Mouse (Mus musculus): ENCODE data around the gene Vrk3.

The Vrk3 gene

DNA sequence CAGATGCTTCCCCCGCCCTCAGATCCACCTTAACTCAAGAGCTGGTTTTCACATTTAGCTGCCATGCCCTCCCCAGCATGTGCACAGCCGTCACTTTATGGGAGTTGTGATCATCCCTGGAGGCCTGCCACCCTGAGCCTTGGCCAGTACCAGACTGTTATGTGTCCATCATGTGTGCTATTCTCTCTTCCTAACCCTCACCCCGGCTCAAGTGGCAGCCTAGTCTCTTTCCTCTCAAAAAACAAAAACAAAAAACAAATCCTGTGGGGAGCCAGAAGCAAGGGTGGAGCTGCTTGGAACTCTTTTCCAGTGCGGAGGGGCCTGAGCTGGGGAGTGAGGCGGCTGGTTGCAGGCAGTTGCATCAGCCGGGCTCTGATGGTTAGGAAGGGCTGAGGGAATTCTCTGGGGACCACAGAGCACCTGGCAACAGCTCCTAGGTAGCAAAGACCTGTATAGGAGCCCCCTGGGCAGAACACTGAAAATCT, 70.6 kb downstream of the Vrk3 start:
- DNase-seq (ENCODE audit: low spot score): peak; percentile 67

DNA sequence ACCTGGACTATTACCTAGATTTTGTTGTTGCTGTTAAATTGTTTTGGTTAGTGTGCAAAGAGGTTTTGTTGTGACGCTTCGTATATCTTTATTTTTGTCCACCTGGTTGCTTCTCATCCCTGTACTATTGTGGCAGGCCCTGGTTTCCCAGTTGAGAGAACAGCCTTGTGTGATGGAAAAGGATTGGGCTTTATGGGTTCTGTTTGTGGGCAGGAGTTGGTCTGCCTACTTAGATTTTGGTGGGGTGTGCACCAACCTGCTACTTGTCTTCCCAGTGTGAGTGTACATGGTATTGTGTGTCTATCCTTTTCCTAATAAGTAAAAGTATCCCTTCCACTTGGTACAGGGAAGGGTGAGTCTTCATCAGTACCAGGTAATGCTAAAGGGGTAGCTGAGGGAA, 71.2 kb downstream of the Vrk3 start:
- no peak for DNase-seq (ENCODE audit: low spot score)

DNA sequence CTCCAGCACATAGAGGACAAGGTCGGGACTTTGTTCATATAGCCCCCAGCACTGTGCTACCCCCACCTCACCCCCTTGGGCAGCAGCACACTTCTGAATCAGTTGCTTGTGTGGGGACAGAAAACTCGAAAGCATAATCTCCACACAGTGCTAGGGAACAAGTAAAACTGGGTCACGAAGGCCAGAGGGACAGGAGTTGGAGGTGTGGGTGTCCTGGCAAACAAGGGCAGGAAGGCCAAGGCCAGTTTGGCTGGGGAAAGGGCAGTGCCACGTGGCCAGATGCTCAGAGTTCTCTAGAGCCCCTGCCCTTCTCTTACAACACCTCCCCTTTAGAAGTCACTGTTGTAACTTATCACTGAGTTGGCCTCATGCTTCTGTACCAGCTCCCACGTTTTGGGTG, 71.7 kb downstream of the Vrk3 start:
- no peak for DNase-seq (ENCODE audit: low spot score)

DNA sequence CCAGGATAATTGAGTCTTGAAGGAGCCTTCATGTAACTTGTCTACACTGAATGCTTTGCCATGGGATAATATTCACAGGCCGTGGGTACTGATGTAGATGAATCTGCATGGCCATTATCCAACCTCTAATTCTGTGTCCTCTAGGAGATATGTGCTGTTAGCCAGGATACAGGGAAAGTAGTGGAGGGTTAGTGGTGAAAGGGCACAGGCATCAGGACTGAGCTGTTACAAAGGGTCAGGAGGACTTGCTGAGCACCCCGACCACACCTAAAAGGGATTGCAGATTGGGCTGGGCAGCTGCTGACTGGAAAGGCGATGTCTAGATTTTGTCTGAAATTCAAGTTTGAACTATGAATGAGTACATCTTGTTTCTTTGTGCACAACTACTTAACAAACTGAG, 72.3 kb downstream of the Vrk3 start:
- DNase-seq (ENCODE audit: low spot score): no peak

DNA sequence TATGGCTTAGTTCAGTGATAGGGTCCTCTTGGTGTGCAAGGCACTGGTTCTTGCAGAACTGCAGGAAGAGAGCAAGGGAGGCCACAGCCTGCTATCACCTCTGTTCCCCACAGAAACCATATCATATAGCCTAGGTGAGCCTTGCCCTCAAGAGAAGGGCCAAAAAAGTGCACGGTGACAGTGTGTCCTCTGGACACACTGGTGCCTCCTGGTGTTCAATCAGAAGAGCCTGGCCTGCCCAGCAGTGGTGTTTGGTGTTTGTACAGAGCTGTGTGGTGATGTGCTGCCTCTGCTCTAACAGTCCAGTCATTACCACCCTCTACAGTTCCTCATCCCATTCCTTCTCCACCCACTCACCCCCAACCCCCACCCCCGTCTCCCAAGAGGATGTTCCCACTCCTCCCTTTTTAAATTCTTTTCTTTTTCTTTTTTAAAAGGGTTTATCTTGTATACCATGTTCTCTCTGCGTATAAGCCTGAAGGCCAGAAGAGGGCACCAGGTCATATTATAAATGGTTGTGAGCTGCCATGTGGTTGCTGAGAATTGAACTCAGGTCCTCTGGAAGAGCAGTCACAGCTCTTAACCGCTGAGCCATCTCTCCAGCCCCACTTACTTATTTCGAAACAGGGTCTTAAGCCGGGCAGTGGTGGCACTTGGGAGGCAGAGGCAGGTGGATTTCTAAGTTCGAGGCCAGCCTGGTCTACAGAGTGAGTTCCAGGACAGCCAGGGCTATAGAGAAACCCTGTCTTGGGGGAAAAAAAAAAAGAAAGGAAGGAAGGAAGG, 73.6 kb downstream of the Vrk3 start:
- DNase-seq (ENCODE audit: low spot score): no peak

DNA sequence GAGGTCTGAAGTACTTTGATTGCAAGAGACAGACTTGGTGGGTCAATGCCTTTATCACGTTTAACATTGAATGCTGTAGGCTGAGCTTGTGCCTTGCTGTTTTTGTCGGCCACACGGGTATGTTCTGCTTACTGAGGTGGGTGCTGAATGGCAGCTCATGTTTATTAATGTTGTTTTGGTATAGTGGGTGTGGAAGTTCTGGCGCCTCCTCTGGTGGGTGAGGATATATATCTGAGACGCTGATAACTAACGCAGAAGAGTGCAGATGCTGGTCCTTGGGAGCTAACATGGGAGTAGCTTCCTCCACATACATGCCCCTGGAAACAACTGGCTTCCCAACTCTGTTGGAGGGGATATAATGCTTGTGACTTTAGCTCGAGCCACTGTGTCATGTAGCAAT, 75.2 kb downstream of the Vrk3 start:
- no peak for DNase-seq (ENCODE audit: low spot score)

DNA sequence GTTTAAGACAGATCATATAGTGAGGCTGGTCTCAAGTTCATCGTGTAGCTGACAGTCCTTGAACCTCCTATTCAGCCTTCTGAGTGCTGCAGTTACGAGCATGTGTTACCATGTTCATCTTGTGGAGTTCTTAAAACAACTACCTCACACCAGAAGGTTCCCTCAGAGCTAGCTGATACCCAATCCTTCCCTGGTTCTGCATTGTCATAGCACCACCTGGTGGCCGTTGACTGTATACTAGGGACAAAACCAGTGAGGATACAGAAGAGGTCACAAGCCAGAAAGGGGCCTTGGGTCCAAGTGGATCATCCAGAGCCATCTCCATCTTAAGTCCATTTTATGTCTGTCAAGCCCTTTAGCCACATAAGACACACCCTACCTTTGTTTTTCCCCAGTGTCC, 76.7 kb downstream of the Vrk3 start:
- peak; percentile 85 for DNase-seq (ENCODE audit: low spot score)

DNA sequence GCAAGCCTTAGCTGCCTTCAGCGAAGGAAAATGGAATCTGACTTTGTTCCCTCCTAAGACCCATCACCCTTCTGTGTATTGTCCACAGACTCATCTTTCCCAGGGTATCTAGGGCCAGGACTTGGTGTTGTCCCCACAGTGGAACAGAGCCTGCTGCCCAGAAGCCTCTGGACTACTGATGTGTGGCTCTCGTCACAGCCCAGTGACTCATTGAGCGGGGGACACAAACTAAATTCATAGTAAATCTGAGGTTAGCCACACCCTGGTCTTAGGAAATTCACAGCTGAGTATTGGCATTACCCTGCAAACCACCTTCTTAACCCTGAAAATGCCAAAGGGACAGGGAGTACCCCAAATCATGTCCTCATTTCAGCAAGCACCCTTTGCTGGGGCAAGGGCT, 78.6 kb downstream of the Vrk3 start:
- DNase-seq (ENCODE audit: low spot score): no peak
